Mouse (Mus musculus): ENCODE measurements at regions not wholly inside any gene's neighbourhood (a gene's known extent, or its start where the extent isn't known, plus 50 kb on each side); places are given as distances from the start of the nearest gene placed in this dataset.

- ATAC-seq (ENCODE audit: low FRiP score) (no peak), DNase-seq (ENCODE audit: low spot score, missing footprints) (peak; percentile 64)
- no peak overlapping the region for H3K9ac ChIP-seq (ENCODE audit: low read length)
- no peaks in the 10 kb centered on the region for H3K27me3 ChIP-seq (ENCODE audit: control insufficient read depth, insufficient read depth, low read length)
- WGBS = 91% methylated on average over 2 of the region's 2 CpGs
- H3K4me1 ChIP-seq (ENCODE audit: control insufficient read depth, insufficient read depth, low read length) = peaks cover 4% of the 10 kb centered on the region; the same call in 1 of the 2 replicates
- no peaks in the 10 kb centered on the region for H3K9me3 ChIP-seq (ENCODE audit: control insufficient read depth, low read length)
- H3K4me2 ChIP-seq = no peak overlapping the region
- no peak overlapping the region for H3K4me3 ChIP-seq (ENCODE audit: low read depth, low read length)
- H3K36me3 ChIP-seq (ENCODE audit: control insufficient read depth, insufficient read depth, low read length) = no peaks in the 10 kb centered on the region
- no peak overlapping the region for H3K27ac ChIP-seq (ENCODE audit: low read depth, low read length)
Measured at GRCm38 (mm10) chr12:5805731-5806130, 430.2 kb upstream of the Klhl29 start.

- DNase-seq (ENCODE audit: low spot score, missing footprints) (no peak), ATAC-seq (ENCODE audit: low FRiP score) (no peak)
- H3K27me3 ChIP-seq (ENCODE audit: control insufficient read depth, insufficient read depth, low read length) = no peaks in the 10 kb centered on the region
- H3K4me2 ChIP-seq = no peak overlapping the region
- no peak overlapping the region for H3K27ac ChIP-seq (ENCODE audit: low read depth, low read length)
- H3K36me3 ChIP-seq (ENCODE audit: control insufficient read depth, insufficient read depth, low read length) = no peaks in the 10 kb centered on the region
- no peaks in the 10 kb centered on the region for H3K9me3 ChIP-seq (ENCODE audit: control insufficient read depth, low read length)
- 82% methylated on average over 7 of the region's 7 CpGs for WGBS
- H3K4me1 ChIP-seq (ENCODE audit: control insufficient read depth, insufficient read depth, low read length) = no peaks in the 10 kb centered on the region
- no peak overlapping the region for H3K9ac ChIP-seq (ENCODE audit: low read length)
- no peak overlapping the region for H3K4me3 ChIP-seq (ENCODE audit: low read depth, low read length)
Measured at GRCm38 (mm10) chr12:5793051-5793450, 417.6 kb upstream of the Klhl29 start.

GRCm38 (mm10) chr12:5787074-5787813 is 411.8 kb upstream of the Klhl29 start:
- H3K9ac ChIP-seq (ENCODE audit: low read length) = no peak overlapping the region
- no peaks in the 10 kb centered on the region for H3K36me3 ChIP-seq (ENCODE audit: control insufficient read depth, insufficient read depth, low read length)
- H3K4me1 ChIP-seq (ENCODE audit: control insufficient read depth, insufficient read depth, low read length) = no peaks in the 10 kb centered on the region
- H3K27ac ChIP-seq (ENCODE audit: low read depth, low read length) = no peak overlapping the region
- DNase-seq (ENCODE audit: low spot score, missing footprints) (peak; percentile 84), ATAC-seq (ENCODE audit: low FRiP score) (no peak)
- H3K9me3 ChIP-seq (ENCODE audit: control insufficient read depth, low read length) = no peaks in the 10 kb centered on the region
- WGBS = 61% methylated on average over 7 of the region's 7 CpGs
- H3K4me2 ChIP-seq = no peak overlapping the region
- H3K4me3 ChIP-seq (ENCODE audit: low read depth, low read length) = no peak overlapping the region
- H3K27me3 ChIP-seq (ENCODE audit: control insufficient read depth, insufficient read depth, low read length) = no peaks in the 10 kb centered on the region

- WGBS = 43% methylated on average over 3 of the region's 3 CpGs
- no peak for ATAC-seq (ENCODE audit: low FRiP score)
- Histone ChIP-seq H3K9me3 (ENCODE audit: control insufficient read depth, low read length) (no peaks in the 10 kb centered on the region), H3K27me3 (ENCODE audit: control insufficient read depth, insufficient read depth, low read length) (no peaks in the 10 kb centered on the region), H3K36me3 (ENCODE audit: control insufficient read depth, insufficient read depth, low read length) (no peaks in the 10 kb centered on the region), H3K4me1 (ENCODE audit: control insufficient read depth, insufficient read depth, low read length) (no peaks in the 10 kb centered on the region), H3K9ac (ENCODE audit: low read length) (no peak overlapping the region), H3K27ac (ENCODE audit: low read depth, low read length) (no peak overlapping the region), H3K4me2 (no peak overlapping the region), H3K4me3 (ENCODE audit: low read depth, low read length) (no peak overlapping the region)
- DNase-seq (ENCODE audit: low spot score, missing footprints) = no peak
Measured at GRCm38 (mm10) chr12:5781276-5781675, 405.8 kb upstream of the Klhl29 start.

- H3K9ac ChIP-seq (ENCODE audit: low read length) = no peak overlapping the region
- ATAC-seq (ENCODE audit: low FRiP score) (no peak), DNase-seq (ENCODE audit: low spot score, missing footprints) (no peak)
- H3K27me3 ChIP-seq (ENCODE audit: control insufficient read depth, insufficient read depth, low read length) = no peaks in the 10 kb centered on the region
- H3K4me1 ChIP-seq (ENCODE audit: control insufficient read depth, insufficient read depth, low read length) = no peaks in the 10 kb centered on the region
- no peak overlapping the region for H3K27ac ChIP-seq (ENCODE audit: low read depth, low read length)
- no peak overlapping the region for H3K4me3 ChIP-seq (ENCODE audit: low read depth, low read length)
- no peaks in the 10 kb centered on the region for H3K36me3 ChIP-seq (ENCODE audit: control insufficient read depth, insufficient read depth, low read length)
- H3K4me2 ChIP-seq = no peak overlapping the region
- H3K9me3 ChIP-seq (ENCODE audit: control insufficient read depth, low read length) = no peaks in the 10 kb centered on the region
Measured at GRCm38 (mm10) chr12:5777556-5777955, 402.1 kb upstream of the Klhl29 start.

GRCm38 (mm10) chr12:5771399-5771978 is 396.0 kb upstream of the Klhl29 start:
- no peak overlapping the region for H3K9ac ChIP-seq (ENCODE audit: low read length)
- H3K4me1 ChIP-seq (ENCODE audit: control insufficient read depth, insufficient read depth, low read length) = no peaks in the 10 kb centered on the region
- no peak overlapping the region for H3K27ac ChIP-seq (ENCODE audit: low read depth, low read length)
- H3K4me2 ChIP-seq = no peak overlapping the region
- no peaks in the 10 kb centered on the region for H3K27me3 ChIP-seq (ENCODE audit: control insufficient read depth, insufficient read depth, low read length)
- ATAC-seq (ENCODE audit: low FRiP score) (no peak), DNase-seq (ENCODE audit: low spot score, missing footprints) (no peak)
- H3K9me3 ChIP-seq (ENCODE audit: control insufficient read depth, low read length) = no peaks in the 10 kb centered on the region
- no peak overlapping the region for H3K4me3 ChIP-seq (ENCODE audit: low read depth, low read length)
- 68% methylated on average over 5 of the region's 5 CpGs for WGBS
- no peaks in the 10 kb centered on the region for H3K36me3 ChIP-seq (ENCODE audit: control insufficient read depth, insufficient read depth, low read length)

GRCm38 (mm10) chr12:5770531-5770930 is 395.0 kb upstream of the Klhl29 start:
- Histone ChIP-seq H3K27me3 (ENCODE audit: control insufficient read depth, insufficient read depth, low read length) (no peaks in the 10 kb centered on the region), H3K27ac (ENCODE audit: low read depth, low read length) (no peak overlapping the region), H3K4me2 (no peak overlapping the region), H3K4me1 (ENCODE audit: control insufficient read depth, insufficient read depth, low read length) (no peaks in the 10 kb centered on the region), H3K4me3 (ENCODE audit: low read depth, low read length) (no peak overlapping the region), H3K9ac (ENCODE audit: low read length) (no peak overlapping the region), H3K36me3 (ENCODE audit: control insufficient read depth, insufficient read depth, low read length) (no peaks in the 10 kb centered on the region), H3K9me3 (ENCODE audit: control insufficient read depth, low read length) (no peaks in the 10 kb centered on the region)
- 66% methylated on average over 2 of the region's 2 CpGs for WGBS
- ATAC-seq (ENCODE audit: low FRiP score) = no peak; the same call in 1 of the 2 replicates
- DNase-seq (ENCODE audit: low spot score, missing footprints) = no peak

- H3K4me3 ChIP-seq (ENCODE audit: low read depth, low read length) = no peak overlapping the region
- no peak overlapping the region for H3K4me2 ChIP-seq
- H3K36me3 ChIP-seq (ENCODE audit: control insufficient read depth, insufficient read depth, low read length) = no peaks in the 10 kb centered on the region
- DNase-seq (ENCODE audit: low spot score, missing footprints) = no peak
- no peak overlapping the region for H3K9ac ChIP-seq (ENCODE audit: low read length)
- no peaks in the 10 kb centered on the region for H3K9me3 ChIP-seq (ENCODE audit: control insufficient read depth, low read length)
- H3K27me3 ChIP-seq (ENCODE audit: control insufficient read depth, insufficient read depth, low read length) = no peaks in the 10 kb centered on the region
- H3K27ac ChIP-seq (ENCODE audit: low read depth, low read length) = no peak overlapping the region
- peak; percentile 83 for ATAC-seq (ENCODE audit: low FRiP score)
- peaks cover 10% of the 10 kb centered on the region for H3K4me1 ChIP-seq (ENCODE audit: control insufficient read depth, insufficient read depth, low read length)
- WGBS = 47% methylated on average over 6 of the region's 6 CpGs
Measured at GRCm38 (mm10) chr12:5764445-5765170, 389.1 kb upstream of the Klhl29 start.

GRCm38 (mm10) chr12:5764026-5764425 is 388.5 kb upstream of the Klhl29 start:
- Histone ChIP-seq H3K4me1 (ENCODE audit: control insufficient read depth, insufficient read depth, low read length) (peaks cover 10% of the 10 kb centered on the region), H3K9ac (ENCODE audit: low read length) (no peak overlapping the region), H3K9me3 (ENCODE audit: control insufficient read depth, low read length) (no peaks in the 10 kb centered on the region), H3K27me3 (ENCODE audit: control insufficient read depth, insufficient read depth, low read length) (no peaks in the 10 kb centered on the region), H3K4me3 (ENCODE audit: low read depth, low read length) (no peak overlapping the region), H3K27ac (ENCODE audit: low read depth, low read length) (peak overlapping the region; percentile 12; the same call in 1 of the 2 replicates), H3K4me2 (no peak overlapping the region), H3K36me3 (ENCODE audit: control insufficient read depth, insufficient read depth, low read length) (no peaks in the 10 kb centered on the region)
- ATAC-seq (ENCODE audit: low FRiP score) (peak; percentile 75), DNase-seq (ENCODE audit: low spot score, missing footprints) (no peak)
- 77% methylated on average over 1 of the region's 1 CpGs for WGBS
